Mouse (Mus musculus) forebrain, embryonic 10.5 days (tissue): ENCODE results near the gene Slc39a5. TPM values are rescaled to one million over a fixed set of nuclear protein-coding genes. Genes with fewer than 3 reads are reported as not detected.

ENCODE experiments used
- DNase-seq: peaks from one replicate; pipeline ENCODE4 v3.0.0-alpha.2; 2017; ENCODE audit warnings: low spot score; ENCODE audit errors: extremely low spot score
- H3K27ac ChIP-seq: fragments of 300-500 bp; sonication (generic); 2 replicates; pipeline ENCODE4 v1.5.1; 2016; ENCODE audit warnings: mild to moderate bottlenecking
- H3K27me3 ChIP-seq: fragments of 300-500 bp; sonication (generic); 2 replicates; pipeline ENCODE4 v1.6.1; 2016; ENCODE audit warnings: mild to moderate bottlenecking; ENCODE audit not compliant: poor library complexity, severe bottlenecking
- H3K36me3 ChIP-seq: fragments of 300-500 bp; sonication (generic); replicated peaks from 2 replicates; pipeline ENCODE4 v1.6.1; 2016; ENCODE audit warnings: mild to moderate bottlenecking, moderate library complexity
- H3K4me1 ChIP-seq: fragments of 300-500 bp; sonication (generic); 2 replicates; pipeline ENCODE4 v1.6.1; 2016
- H3K4me3 ChIP-seq: fragments of 300-500 bp; sonication (generic); 2 replicates; pipeline ENCODE4 v1.5.1; 2016; ENCODE audit warnings: mild to moderate bottlenecking, moderate library complexity
- H3K9me3 ChIP-seq: fragments of 300-500 bp; sonication (generic); 2 replicates; pipeline ENCODE4 v1.6.1; 2016; ENCODE audit warnings: mild to moderate bottlenecking, moderate library complexity
- WGBS: fragments of 180-500 bp; shearing (Covaris S2); methylation state at CpG from one replicate; pipeline ENCODE4 v1.1.7; 2016; 5-methylcytosine and 5-hydroxymethylcytosine counted together
- polyA plus RNA-seq: library from polyadenylated mRNA; unstranded; fragments of >200 nt; fragmentation: Nextera tagmentation; extraction: Ambion mirVana; gene quantifications from 2 replicates; pipeline ENCODE4 v1.2.1, GENCODE M21; 2016

Slc39a5 gene
- 0.30 TPM in 1 of 2 replicates, not detected in the other for polyA plus RNA-seq

DNA sequence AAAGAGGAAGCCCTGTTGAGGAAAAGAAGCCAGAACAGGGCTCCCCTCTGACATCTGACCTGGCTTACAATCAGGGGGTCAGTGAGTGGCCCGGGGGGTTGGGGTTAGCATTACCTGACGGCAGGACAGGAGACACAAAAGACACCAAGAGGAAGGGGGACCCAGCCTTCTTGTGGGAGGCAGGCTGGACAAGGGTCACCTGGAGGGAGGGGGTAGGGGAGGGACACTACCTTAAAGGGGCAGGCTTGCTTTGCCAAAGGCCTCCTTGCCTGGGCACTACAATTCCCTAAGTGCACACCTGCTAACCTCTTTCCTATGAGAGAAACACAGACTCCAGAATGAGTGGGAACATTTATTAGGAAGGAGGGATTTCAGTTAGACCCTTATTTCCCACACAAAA lies at the start of gene Slc39a5:
Gene Slc39a5, minus strand, starts transcription at position 174 of the 400 bp plus-strand sequence.
- Histone ChIP-seq H3K27me3 (no peaks in the 10 kb centered on the region), H3K4me1 (peaks cover 31% of the 10 kb centered on the region), H3K4me3 (no peak within 1 kb of the TSS; the same call in 1 of the 2 replicates), H3K36me3 (peaks cover 62% of the 10 kb centered on the region), H3K27ac (no peak within 1 kb of the TSS), H3K9me3 (no peaks in the 10 kb centered on the region)
- no peak for DNase-seq
- WGBS: 12% methylated on average over 2 of the region's 2 CpGs

DNA sequence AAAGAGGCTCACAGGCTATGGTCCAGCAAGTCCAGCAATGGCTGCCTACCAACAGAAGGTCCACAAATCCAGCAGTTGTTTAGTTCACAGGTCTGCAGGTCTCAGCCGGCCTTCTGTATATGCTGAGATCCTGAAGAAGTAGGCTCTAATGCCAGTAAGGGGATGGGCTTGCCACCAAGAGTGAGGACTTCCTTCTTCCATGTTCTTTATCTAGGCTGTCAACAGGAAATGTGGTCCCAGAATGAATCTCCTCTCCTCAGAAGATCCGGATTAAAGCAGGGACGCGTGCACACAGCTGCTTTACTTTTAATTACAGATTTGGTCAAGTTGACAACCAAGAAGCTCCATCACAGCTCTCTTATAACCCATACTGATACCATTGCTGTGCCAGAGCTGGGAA lies 44.4 kb upstream of the Slc39a5 start:
- Histone ChIP-seq H3K4me1 (no peaks in the 10 kb centered on the region), H3K27me3 (no peaks in the 10 kb centered on the region), H3K27ac (no peak overlapping the region), H3K9me3 (no peaks in the 10 kb centered on the region), H3K36me3 (peaks cover 24% of the 10 kb centered on the region), H3K4me3 (no peak overlapping the region)
- WGBS: 90% methylated on average over 4 of the region's 4 CpGs
- no peak for DNase-seq

DNA sequence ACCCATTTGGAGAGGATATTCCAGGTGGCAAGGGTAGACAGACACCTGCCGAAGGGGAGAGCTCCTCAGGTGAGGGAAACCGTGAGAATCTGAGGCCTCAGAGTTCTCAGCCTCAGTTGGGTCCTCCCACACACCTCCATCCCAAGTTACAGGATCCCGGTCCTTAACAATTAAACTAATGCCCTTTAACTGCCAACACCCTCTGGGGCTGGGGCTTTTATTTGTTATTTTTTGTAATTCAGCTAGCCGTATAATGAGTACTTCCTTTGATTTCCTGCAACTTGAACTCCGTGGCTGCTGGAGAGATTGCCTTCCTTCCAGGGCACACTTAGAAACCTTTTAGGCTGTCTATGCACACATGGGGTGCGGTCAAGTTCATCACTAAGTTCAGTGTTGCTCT lies 43.3 kb upstream of the Slc39a5 start:
- Histone ChIP-seq H3K27ac (no peak overlapping the region), H3K4me1 (no peaks in the 10 kb centered on the region), H3K27me3 (no peaks in the 10 kb centered on the region), H3K4me3 (no peak overlapping the region), H3K9me3 (no peaks in the 10 kb centered on the region), H3K36me3 (peaks cover 35% of the 10 kb centered on the region)
- 77% methylated on average over 6 of the region's 6 CpGs for WGBS
- DNase-seq: no peak

DNA sequence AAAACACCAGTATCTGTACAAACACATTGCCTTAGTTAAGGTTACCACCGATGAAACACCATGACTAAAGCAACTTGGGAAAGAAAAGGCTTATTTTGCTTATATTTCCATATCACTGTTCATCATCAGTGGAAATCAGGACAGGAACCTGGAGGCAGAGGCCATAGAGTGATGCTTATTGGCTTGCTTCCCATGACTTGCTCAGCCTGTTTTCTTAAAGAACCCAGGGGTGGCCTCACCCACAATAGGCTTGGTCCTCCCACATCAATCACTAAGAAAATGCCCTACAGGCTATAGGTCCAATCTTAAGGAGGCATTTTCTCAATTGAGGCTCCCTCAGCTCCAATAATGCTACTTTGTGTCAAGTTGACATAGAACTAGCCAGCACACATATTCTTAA lies 41.7 kb upstream of the Slc39a5 start:
- Histone ChIP-seq H3K4me3 (no peak overlapping the region), H3K9me3 (no peaks in the 10 kb centered on the region), H3K27ac (no peak overlapping the region), H3K27me3 (no peaks in the 10 kb centered on the region), H3K4me1 (no peaks in the 10 kb centered on the region), H3K36me3 (peaks cover 51% of the 10 kb centered on the region)
- WGBS: 92% methylated on average over 1 of the region's 1 CpGs
- no peak for DNase-seq

DNA sequence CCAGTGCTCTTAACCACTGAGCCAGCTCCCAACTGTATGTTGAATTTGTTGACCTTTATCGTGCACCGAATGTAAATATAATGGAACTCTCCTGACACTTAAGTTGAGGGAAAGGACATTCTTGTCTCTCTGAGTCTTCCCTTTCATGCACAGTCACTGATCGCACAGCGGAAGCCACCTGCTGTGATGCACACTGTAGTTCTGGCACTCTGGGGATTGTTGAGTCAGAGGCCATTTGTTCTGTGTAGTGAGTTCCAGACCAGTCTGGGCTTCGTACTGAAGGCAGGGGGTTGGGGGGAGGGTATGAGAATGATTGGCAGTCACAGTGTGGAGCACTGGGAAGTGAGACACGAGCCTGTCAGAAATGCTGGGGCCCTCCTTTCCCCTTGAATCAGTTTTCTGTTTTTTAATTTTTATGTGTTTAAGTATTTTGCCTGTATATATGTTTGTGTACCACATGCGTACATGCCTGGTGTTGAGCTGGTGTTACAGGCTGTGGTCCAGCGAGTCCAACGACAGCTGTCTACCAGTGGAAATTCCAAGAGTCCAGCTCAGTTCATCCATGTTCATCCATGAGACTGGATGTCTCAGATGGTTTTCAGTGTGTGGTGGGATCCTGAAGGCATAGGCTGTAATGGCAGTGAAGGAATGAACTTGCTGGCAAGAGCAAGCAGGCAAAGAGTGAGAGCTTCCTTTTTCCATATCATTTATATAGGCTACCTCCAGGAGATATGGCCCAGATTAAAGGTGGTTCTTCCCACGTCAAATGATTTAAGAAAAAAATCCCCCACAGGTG lies 40.5 kb upstream of the Slc39a5 start:
- peaks cover 63% of the 10 kb centered on the region for H3K36me3 ChIP-seq
- H3K4me3 ChIP-seq: no peak overlapping the region
- no peaks in the 10 kb centered on the region for H3K9me3 ChIP-seq
- no peak overlapping the region for H3K27ac ChIP-seq
- H3K4me1 ChIP-seq: no peaks in the 10 kb centered on the region
- no peak for DNase-seq
- H3K27me3 ChIP-seq: no peaks in the 10 kb centered on the region
- WGBS: 95% methylated on average over 10 of the region's 10 CpGs

DNA sequence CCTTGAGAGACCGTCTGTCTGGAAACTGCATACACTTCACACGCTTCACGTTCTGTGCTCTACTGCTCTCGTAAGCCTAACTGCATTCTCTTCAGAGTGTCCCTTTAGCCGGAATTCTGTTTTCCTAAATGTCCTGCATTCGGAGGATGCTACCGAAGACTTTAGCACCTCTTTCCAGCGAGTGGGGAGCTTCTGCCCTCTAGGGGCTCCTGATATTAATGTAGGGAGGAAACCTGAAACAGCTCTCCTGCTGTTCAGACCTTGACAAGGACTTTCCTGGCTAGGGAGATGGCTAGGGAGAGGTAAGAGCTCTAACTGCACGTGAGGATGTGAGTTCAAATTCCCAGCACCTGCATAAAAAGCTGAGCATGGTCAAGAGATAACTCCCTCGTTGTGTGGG lies 39.4 kb upstream of the Slc39a5 start:
- Histone ChIP-seq H3K36me3 (peaks cover 74% of the 10 kb centered on the region), H3K27ac (no peak overlapping the region), H3K27me3 (no peaks in the 10 kb centered on the region), H3K9me3 (no peaks in the 10 kb centered on the region), H3K4me3 (no peak overlapping the region), H3K4me1 (no peaks in the 10 kb centered on the region)
- DNase-seq: no peak
- 74% methylated on average over 10 of the region's 10 CpGs for WGBS

DNA sequence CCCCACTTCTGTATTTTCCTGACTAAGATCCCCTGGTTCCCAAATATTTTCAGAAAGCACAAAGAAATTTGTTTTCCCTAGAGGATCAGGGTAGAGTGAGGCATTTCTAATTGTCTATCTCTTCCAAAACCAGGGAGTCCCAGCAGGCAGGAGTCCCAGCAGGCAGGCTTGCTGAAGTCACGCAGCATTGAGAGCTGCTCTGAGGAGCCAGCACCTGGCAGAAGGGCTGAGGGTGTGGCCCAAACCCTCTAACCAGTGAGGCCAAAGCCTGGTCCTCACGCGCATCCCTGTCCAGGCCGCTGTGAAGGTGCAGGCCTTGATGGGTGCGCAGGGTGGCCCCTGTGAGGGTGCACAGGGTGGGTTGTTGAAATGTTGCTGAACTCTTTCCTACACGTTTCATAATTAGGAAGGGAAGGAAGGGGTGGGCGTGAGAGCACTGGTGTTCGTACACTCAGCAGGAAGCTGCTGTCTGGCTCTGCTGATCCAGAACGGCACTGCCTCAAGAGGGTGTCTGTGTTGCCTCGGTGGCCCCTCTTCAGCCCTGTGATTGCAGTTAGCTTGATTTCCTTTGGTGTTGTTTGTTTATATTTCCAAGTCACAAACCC lies 37.7 kb upstream of the Slc39a5 start:
- no peaks in the 10 kb centered on the region for H3K27me3 ChIP-seq
- DNase-seq: no peak
- no peaks in the 10 kb centered on the region for H3K4me1 ChIP-seq
- 84% methylated on average over 10 of the region's 10 CpGs for WGBS
- H3K9me3 ChIP-seq: no peaks in the 10 kb centered on the region
- H3K36me3 ChIP-seq: peaks cover 89% of the 10 kb centered on the region
- no peak overlapping the region for H3K4me3 ChIP-seq
- H3K27ac ChIP-seq: no peak overlapping the region

DNA sequence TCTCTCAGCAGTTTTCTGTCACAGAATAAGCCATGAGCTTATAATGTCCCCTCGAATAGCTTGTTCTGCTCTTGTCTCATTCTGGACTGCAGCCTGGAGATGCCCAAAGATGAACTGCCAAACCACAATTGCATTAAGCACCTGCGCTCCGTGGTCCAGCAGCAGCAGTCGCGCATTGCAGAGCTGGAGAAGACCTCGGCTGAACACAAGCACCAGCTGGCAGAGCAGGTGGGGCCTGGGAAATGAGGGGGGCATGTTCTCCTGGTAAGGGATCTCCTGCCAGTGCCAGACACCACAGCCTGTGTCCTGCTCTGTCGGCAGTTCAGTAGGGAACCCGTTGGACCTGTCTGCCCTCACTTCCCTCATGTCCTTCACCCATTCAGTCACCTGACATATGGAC lies 35.3 kb upstream of the Slc39a5 start:
- H3K4me1 ChIP-seq: no peaks in the 10 kb centered on the region
- no peak for DNase-seq
- H3K9me3 ChIP-seq: no peaks in the 10 kb centered on the region
- 96% methylated on average over 8 of the region's 8 CpGs for WGBS
- H3K27me3 ChIP-seq: no peaks in the 10 kb centered on the region
- no peak overlapping the region for H3K4me3 ChIP-seq
- H3K36me3 ChIP-seq: peaks cover 94% of the 10 kb centered on the region
- H3K27ac ChIP-seq: no peak overlapping the region

DNA sequence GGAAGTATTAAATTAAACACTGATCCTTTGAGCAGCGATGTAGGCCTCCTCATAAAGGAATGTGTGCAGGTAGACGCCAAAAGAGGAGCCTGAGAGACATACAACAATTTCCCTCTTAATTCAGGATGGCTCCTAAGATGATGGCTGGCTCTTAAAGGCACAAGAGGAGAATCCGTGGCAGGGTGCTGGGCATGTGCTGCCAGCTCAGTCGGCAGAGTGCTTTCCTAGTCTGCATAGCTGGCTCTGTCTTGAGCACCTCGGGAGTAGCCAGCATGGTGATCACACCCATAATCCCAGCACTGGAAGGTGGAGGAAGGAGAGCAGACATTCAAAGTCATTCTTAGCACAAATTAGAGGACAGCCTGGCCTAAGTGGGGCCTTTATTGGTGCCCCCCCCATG lies 34.8 kb upstream of the Slc39a5 start:
- H3K27me3 ChIP-seq: no peaks in the 10 kb centered on the region
- H3K4me1 ChIP-seq: no peaks in the 10 kb centered on the region
- no peak overlapping the region for H3K4me3 ChIP-seq
- no peaks in the 10 kb centered on the region for H3K9me3 ChIP-seq
- H3K27ac ChIP-seq: no peak overlapping the region
- 92% methylated on average over 5 of the region's 5 CpGs for WGBS
- DNase-seq: no peak
- H3K36me3 ChIP-seq: peaks cover 94% of the 10 kb centered on the region

DNA sequence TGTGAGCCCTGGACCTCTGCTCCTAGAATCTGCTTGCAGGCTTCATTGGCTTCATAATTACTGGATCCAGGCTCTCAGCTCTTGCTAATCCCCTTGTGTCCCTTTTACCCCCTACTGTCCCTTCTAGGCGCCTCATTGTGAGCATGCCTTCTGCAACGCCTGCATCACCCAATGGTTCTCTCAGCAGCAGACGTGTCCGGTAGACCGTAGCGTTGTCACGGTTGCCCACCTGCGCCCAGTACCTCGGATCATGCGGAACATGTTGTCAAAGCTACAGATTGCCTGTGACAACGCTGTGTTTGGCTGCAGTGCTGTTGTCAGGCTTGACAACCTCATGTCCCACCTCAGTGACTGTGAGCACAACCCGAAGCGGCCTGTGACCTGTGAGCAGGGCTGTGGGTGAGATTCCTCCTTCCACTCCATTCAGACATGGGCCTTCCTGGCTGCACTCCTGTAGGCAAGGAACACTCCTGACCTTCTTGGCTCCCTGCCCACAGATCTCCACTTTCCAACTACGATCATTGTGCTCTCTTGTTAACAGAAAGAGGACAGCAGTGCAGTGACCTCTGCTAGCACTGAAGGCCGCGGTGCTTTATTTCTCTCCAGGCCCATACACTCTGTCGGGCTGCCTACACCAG lies 34.3 kb upstream of the Slc39a5 start:
- Histone ChIP-seq H3K4me1 (no peaks in the 10 kb centered on the region), H3K36me3 (peaks cover 94% of the 10 kb centered on the region), H3K4me3 (no peak overlapping the region), H3K27ac (no peak overlapping the region), H3K9me3 (no peaks in the 10 kb centered on the region), H3K27me3 (no peaks in the 10 kb centered on the region)
- 85% methylated on average over 17 of the region's 17 CpGs for WGBS
- no peak for DNase-seq

DNA sequence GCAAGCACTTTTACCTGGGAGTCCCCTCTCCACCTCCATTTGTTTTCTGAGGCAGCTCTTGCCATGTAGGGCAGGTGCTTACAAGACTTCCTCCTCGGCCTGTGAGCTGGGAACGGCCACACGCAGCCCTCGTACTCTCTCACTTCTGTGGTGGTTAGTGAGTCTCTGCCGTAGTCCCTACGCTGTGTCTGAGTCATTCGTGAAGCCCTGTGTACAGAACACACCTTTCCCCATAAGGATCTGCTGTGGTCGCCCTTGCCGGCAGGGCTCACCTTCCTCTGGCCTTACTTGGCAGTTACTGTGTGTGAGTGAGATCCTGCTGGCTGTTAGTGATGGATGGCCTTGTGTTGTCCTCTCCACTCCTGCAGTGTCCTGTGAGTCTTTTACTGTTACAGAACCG lies 33.7 kb upstream of the Slc39a5 start:
- Histone ChIP-seq H3K9me3 (no peaks in the 10 kb centered on the region), H3K4me3 (no peak overlapping the region), H3K36me3 (peaks cover 94% of the 10 kb centered on the region), H3K27me3 (no peaks in the 10 kb centered on the region), H3K27ac (no peak overlapping the region), H3K4me1 (no peaks in the 10 kb centered on the region)
- DNase-seq: no peak
- WGBS: 92% methylated on average over 10 of the region's 10 CpGs

DNA sequence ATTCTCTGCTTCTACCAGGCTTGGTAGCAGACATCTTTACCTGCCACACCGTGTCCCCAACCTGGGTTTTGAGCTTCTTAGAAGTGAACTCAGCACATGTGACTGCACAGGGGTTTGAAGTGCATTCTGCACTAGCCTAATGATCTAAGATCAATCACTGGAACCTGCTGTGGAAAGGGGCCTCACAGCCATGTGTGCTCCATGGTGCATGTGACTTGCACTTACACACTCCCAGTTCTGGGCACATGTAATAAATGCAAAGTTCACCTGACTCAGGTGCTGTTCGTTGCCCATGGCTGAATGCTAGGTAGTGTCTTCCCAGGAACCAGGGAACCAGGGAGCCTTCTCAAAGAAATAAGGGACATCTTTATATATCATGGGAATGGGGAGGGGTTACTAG lies 32.4 kb upstream of the Slc39a5 start:
- no peaks in the 10 kb centered on the region for H3K4me1 ChIP-seq
- H3K36me3 ChIP-seq: peaks cover 94% of the 10 kb centered on the region
- H3K9me3 ChIP-seq: no peaks in the 10 kb centered on the region
- H3K27me3 ChIP-seq: no peaks in the 10 kb centered on the region
- H3K27ac ChIP-seq: no peak overlapping the region
- DNase-seq: no peak
- WGBS: 93% methylated on average over 2 of the region's 2 CpGs
- no peak overlapping the region for H3K4me3 ChIP-seq

DNA sequence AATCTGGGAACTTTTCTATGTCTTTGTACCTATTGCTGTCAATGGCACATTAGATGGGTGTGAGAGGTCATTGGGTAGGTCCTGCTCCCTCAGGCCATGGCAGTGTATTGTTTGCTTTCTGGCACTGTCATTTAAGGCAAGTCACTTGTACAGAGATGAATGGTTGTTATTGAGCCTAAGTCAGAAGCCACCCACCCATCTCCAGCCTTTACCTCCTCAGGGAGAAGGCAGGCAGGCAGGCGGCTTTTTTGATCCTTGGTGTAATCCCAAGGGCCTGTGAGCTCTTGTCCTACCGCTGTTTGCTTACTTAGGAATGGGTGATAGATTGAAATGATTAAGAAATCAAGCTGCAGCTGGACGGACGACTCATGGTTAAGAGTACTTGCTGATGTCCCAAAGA lies 28.4 kb upstream of the Slc39a5 start:
- no peak overlapping the region for H3K27ac ChIP-seq
- H3K4me3 ChIP-seq: no peak overlapping the region
- H3K27me3 ChIP-seq: no peaks in the 10 kb centered on the region
- no peak for DNase-seq
- H3K36me3 ChIP-seq: peaks cover 89% of the 10 kb centered on the region
- WGBS: 86% methylated on average over 4 of the region's 4 CpGs
- no peaks in the 10 kb centered on the region for H3K4me1 ChIP-seq
- no peaks in the 10 kb centered on the region for H3K9me3 ChIP-seq
